Mouse (Mus musculus): ENCODE measurements at regions not wholly inside any gene's neighbourhood (a gene's known extent, or its start where the extent isn't known, plus 50 kb on each side); places are given as distances from the start of the nearest gene placed in this dataset.

DNA sequence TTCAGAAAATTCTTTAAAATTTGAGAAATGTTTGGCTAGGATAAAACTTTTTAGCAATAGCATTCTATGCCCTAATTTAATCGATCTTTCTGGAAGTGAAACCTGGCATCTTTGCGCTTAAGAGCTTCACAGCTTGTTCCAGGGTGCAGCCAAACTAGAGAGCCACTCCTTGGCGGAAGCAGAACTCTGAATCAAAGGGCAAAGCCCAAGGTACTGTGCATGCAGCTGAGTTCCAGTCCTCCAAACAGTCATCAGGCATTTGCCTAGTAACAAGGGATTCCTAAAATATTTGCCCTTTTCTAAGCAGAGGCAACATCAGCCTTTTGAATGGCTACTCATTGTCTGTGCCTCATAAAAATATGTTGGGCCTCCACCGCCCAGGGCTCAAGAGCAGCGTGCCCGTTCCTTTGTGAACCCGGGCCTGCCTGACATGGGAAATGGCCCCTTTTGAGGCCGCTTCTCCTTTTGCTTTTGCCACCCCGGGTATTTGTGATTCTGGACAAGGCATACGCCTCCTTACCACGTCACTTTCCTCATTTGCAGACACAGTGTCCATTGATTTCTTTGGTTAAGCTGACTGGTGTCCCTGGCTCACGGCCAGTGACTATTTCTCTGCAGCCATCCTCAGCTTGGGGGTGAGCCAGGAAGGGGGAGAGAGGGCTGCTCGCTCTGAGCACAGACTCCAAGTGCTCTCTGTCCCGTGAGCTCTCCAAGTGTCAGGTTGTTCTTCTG lies 402.2 kb upstream of the Smim15 start:
- no peak for DNase-seq (ENCODE audit: low read depth, low spot score)

DNA sequence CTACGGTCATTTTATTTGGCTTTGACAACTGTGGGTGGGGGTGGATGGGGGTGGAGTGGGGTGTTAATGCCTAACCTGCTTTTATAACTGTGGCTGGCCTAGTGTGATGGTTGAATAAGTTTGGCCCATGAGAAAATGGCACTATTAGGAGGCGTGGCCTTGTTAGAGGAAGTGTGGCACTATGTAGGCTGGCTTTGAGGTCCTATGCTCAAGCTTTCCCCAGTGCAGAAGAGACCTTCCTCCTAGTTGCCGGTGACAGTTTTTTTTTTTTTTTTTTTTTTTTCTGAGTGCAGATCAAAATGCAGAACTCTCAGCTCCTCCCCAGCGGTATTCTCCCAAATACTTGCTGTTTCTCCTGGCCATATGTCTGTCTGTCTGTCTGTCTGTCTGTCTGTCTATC lies 404.6 kb upstream of the Smim15 start:
- DNase-seq (ENCODE audit: low read depth, low spot score), result no peak

DNA sequence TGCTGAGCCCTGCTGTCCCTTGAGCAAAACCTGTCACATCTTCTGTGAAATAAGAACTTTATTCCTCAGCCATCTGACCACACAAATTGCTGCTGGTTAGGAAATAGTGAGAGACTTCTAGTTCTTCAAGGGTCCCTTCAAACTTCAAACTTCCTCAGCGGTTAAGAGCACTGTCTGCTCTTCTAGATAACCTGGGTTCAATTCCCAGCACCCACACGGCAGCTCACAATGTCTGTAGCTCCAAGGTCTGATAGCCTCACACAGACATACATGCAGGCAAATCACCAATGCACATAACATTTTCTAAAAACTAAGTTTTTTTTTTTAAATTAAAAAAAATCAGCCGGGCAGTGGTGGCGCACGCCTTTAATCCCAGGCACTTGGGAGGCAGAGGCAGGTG lies 407.0 kb upstream of the Smim15 start:
- no peak for DNase-seq (ENCODE audit: low read depth, low spot score)

DNA sequence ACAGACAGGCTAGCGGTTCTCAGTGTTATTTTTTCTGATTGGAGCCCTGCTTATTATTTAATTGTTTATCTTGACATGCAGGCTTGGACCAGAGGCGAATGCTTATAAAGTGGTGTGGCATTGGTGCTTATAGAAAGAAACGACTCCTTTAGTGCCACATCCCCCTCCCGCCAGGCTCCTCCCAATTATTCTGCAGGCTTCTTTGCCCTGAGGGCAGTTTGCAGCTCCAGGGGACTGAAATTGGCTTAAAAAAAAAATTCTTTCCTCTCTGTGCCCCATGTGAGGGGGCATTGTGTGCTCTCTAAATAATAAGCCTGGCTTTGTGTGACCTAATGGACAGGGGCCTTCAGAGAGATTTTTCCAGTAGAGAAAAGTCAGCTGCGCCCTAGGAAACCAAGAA lies 409.1 kb upstream of the Smim15 start:
- no peak for DNase-seq (ENCODE audit: low read depth, low spot score)

DNA sequence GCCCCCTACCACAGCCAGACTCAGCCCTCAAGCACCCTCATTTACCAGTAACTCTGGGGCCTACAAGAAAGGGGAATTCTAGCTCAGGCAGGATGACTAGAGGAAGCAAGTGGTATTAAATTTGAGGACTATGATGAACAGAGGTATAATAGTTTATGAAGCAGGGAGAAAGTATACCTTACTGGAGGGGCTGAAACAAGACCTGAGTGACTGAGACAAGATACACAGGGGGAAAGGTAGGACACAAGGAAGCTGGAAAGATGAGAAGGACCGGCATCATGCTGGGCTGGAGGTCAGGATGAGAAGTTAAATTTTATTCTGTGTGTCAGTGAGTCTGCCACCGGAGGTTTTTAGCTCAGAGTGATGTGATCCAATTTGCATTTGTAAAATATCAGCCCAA lies 417.2 kb upstream of the Smim15 start:
- DNase-seq (ENCODE audit: low read depth, low spot score), result no peak

DNA sequence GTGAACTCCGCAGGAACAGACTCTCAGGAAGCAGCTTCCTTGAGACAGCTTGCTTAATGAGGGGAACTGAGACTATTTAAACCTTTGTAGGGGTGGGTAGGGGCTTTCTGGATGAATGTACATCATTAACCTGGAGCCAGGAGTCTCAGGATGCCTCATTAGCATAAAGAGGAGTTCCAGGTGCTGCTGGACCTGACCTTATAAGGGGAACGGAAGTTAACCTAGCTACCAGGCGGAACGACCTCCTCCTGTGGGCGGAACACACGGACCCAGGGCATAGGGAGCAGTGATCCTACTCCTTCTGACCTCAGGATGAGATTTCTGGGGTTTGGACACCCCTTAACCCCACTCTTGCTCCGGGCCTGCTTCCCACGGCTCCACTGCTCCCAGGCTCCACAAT lies 417.6 kb upstream of the Smim15 start:
- DNase-seq (ENCODE audit: low read depth, low spot score), result no peak

DNA sequence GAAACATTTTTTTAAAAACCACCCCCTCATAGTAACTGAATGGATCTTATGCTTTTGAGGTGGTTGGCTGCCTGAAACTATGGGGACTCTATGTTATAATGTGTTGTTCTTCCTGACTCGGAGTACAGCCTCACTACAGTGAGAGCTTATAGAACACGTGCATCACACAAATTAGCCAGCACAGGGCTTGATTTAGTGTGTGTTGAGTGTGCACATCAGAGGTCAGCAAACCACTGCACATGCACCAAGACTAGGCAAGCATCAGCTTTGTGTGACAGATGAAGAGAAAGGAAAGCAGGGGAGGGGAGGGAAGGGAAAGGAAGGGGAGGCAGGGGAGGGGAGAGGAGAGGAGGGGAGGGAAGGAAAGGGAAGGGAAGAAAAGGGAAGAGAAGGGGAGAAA lies 422.9 kb upstream of the Smim15 start:
- DNase-seq (ENCODE audit: low read depth, low spot score), result no peak

DNA sequence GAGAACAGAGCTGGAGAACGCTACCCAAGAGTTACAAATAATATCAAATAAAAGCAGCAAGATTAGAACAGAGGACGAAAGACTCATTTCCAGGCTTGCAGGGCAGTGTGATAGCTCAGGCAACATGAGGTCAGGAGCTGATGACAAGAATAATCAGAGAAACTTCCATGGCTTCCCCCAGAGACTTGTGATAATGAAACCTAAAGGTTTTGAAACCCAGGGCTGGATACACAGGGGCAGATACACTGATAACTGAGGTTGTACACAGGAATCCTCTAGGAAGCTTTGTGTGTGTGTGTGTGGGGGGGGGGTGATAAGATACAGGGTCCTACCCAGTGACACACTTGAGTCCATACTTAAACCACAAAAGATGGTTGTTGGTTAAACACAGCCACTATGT lies 423.4 kb upstream of the Smim15 start:
- no peak for DNase-seq (ENCODE audit: low read depth, low spot score)

DNA sequence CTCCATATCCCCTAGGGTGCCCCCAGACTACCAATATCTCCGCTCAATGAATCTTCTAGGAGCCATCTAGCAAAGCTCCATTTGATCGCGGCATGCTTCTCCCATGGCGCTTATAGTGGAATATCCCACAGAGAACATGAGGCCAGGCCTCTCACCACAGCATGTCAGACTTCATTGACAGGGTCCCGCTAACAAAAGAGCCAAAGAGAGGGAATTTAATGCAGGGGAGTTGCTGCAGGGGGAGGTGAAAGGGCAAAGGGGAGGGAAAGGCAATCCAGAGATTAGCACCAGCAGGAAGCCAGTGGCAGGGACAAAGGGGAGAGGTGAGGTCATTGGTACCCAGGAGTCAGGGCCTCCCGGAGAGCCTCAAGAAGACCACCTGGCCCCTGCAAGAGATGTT lies 424.0 kb upstream of the Smim15 start:
- DNase-seq (ENCODE audit: low read depth, low spot score), result no peak

DNA sequence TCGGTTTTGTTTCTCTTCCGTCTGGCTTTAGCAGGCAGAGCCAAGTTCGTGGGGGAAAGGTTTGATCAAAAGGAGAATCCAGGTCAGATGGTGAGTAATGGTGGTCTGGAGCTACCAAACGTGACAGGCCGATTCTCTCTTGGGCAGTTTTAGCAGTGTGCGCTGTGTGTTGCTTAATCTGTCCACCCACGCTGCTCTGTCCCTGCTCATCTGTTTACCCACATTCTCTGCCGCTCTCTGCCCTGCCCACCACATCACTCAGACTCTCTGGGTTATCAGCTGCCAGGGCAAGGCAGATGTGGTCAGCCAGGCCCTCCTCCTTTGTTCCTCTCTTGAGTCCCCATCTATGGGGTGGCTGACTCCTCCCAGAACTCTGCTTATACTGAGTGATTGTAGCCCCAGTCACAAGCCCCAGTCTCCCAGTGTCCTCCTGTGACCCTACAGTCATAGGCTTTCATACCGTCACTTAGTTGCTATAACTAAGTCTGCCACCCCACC lies 424.8 kb upstream of the Smim15 start:
- DNase-seq (ENCODE audit: low read depth, low spot score), result no peak

DNA sequence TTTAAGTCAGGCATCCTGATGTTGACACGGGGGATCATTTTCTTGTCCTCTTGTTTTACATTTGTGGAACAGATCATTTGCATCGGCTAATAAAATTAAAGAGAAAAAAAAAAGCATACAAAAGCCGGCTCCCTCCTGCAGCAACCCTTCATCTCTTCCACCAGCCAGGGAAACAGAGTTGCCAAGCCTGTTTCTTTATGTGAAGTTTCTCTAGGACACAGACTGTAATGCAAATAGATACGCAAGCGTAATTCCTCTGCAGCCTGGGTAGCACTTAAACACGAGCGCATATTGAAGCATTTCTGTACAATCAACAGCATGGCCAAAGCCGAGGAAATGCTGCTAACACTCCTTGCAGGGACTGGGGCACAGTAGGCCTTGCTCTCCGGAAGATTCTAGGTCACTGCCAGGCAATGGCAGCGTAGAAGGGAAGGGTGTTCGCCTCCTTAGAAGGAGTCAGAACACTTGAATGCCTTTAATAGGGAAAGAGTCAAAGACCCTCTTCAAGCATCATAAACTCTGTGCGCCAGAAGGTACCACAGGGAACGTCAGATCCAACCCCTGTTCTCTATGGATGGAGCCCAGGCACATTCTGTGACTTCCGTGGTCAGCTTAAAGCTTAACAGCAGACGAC lies 425.3 kb upstream of the Smim15 start:
- no peak for DNase-seq (ENCODE audit: low read depth, low spot score)

DNA sequence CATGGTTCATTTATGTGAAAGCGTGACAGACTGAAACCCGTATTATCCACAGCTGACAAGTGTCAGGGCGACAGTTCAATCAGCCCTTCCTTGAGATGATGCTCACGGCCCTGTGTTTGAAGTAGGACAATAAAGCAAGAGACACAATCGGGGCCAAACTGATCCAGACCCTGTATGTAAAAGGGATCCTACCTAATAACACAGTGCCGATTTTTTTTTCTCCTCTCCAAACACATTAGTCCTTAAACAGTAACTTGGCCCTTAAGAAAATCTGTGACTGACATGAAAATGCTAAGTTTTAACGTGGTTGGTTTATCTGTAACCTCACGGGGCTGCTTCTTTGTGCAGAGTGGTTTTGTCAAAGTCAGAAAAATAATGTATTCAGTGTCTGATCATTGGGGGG lies 425.9 kb upstream of the Smim15 start:
- DNase-seq (ENCODE audit: low read depth, low spot score), result no peak

DNA sequence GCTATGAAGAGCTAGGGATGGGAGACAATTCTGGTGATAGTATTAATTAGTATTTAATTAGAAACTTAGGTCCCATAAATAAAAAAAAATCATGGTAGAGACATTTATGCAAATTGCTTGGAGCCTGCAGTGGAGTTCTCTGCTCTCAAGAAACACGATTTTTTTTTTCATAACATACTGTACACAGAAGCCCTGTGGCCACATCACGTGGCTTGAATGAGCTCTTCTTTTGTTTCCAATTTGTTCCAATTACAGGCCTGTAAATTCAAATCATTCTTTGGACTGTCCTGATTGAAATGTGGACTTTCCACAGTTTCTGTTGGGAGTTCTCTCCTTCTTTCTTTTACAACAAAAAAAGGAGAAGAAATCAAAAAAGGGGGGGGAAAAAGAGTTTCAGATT lies 426.7 kb upstream of the Smim15 start:
- DNase-seq (ENCODE audit: low read depth, low spot score), result no peak

DNA sequence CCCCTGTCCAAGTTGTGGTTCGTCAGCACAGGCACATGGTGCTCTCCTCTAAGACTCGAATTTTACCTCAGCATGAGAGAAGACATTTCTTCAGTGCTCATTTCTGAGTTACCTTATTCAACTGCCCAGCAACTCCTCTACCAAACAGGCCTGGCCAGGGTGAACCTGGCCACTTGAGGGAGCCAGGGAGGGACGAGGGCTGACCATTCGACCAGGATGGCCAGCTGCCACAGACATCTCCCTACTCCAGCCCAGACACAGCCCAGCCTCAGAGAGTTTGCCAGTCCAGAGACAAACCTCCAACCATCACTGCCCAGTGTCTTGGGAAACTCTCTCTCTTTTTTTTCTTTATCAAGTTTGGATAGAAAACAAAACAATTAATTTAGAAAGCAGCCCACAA lies 427.5 kb upstream of the Smim15 start:
- no peak for DNase-seq (ENCODE audit: low read depth, low spot score)

DNA sequence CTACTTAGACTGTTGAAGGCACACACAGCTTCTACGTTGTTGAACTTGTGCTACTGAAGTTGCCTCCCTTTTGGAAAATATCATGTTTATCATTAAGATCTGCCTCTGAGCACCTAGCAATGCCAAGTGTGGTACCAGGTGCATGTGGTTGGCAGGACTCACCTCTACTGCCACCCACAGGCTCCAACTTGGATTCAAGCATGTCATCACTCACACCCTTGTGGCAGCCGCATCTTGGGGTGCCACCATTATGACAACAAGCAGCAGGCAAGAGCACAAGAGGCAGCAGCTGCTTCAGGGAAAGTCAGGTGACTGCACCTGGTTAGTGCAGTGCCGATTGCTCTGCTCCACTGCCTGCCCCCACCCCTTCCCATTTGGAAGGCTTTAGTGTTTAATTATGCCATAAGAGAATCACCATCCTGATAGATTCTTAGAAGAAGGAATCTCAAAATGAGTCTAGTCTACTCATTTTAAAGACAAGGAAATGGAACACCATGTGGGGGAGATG lies 435.2 kb upstream of the Smim15 start:
- no peak for DNase-seq (ENCODE audit: low read depth, low spot score)

DNA sequence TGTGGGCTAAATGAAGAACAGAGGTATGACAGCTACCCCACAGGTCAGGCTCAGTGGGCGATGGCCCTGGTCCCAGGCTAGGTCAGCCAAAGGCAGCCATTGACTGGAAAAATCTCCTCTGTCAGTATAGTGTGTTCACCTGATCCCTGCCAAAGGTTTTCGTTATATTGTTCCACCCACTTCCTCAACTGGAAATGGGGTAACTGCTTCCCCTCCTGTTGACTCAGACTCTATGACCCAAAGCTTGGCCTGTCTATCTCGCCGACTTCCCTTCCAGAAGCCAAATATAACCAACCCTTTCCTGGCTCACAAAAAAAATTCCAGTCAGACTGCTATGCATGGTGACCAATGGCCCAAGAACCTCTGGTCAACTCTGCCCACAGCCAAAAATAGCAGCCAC lies 437.0 kb upstream of the Smim15 start:
- DNase-seq (ENCODE audit: low read depth, low spot score), result no peak

DNA sequence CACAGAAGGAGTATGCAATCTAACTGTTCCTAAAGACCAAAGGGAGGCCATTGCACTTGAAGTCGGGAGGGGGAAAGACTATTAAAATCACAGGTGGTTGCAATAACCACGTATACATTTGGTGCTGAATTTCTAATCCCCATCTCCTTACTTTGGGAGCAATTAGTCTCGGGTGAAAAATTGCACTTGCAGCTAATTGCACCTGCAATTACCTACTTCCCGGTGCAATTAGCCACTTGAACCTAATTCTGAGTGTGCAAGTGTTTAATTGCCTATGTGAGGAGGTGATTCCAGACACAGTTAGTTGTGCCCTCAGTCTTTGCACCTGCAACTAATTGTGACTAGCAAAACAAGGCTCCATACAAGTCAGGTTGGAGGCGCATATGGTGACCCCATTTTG lies 442.1 kb upstream of the Smim15 start:
- no peak for DNase-seq (ENCODE audit: low read depth, low spot score)

DNA sequence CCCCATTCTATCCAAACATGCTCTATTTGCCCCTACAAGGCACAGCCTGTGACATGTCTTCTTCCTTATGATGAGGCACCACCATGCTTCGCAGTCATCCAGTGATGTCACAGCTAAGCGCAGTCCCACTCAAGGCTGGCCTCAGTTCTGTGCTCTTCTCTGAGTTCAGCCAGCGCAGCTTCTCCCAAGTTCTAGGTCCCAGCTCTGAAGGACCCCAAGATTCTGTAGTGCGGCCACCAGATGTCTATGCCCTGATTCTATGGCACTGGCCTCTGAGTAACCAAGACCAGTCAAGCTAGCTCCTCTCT lies 443.2 kb upstream of the Smim15 start:
- peak; percentile 1 for DNase-seq (ENCODE audit: low read depth, low spot score)

DNA sequence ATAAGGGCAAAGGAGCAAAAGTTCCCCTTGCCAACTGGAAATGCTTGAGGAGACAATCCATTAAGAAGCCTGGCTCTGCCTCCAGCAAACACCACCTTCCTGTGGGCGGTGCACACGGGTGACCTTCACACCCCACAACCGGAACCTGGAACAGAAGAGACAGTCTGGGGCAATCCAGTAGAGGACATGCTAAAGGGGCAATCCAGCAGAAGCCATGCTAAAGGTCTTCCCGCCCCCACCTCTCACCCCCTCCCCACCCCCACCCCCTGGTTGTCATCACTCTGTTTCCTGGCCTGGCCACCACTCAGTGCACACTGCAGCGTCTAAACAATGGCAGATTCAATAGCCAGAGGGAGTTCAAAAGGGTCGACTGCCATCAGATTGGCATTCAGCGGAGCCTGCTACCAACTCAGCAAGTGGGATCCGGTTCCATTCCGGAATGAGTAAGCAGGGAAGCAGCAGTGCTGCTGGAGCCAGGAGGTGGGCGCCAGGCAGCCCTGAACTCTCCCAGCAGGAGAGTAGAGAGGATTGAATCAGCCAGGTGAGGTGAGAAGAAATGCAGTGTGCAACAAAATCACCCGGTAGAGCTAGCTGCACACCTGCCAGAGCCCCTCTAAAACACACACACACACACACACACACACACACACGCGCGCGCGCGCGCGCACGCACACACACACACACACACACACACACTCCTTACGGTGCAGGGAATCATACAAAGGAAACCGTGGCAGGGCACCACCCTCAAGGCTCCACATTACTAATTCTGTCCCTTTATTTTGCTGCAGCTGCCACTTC lies 443.7 kb upstream of the Smim15 start:
- peak; percentile 46 for DNase-seq (ENCODE audit: low read depth, low spot score)

DNA sequence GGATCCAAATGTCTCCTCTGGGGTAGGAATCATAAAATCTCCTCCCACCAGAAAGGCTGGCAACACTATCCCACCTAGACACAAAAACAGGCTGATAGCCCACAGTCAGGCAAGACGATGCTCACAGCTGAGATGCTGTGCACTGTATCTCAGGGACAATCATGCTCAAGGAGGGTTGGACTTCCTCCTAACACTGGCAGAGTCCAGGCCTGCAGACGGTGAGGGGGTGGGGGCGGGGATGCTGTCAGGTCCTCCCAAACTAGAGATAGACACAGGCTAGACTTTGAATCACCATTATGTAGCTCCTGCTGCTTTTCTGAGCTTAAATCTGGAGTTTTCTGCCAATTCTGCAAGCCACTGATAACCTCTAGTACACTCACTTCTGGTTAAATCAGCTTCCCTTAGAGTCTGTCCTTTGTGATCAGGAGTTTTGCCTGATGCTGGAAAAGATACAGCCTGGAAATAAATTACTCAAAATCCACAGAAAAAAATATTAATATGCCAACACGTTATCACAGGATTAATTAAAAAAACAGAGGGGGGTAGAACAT lies 445.1 kb upstream of the Smim15 start:
- no peak for DNase-seq (ENCODE audit: low read depth, low spot score)

DNA sequence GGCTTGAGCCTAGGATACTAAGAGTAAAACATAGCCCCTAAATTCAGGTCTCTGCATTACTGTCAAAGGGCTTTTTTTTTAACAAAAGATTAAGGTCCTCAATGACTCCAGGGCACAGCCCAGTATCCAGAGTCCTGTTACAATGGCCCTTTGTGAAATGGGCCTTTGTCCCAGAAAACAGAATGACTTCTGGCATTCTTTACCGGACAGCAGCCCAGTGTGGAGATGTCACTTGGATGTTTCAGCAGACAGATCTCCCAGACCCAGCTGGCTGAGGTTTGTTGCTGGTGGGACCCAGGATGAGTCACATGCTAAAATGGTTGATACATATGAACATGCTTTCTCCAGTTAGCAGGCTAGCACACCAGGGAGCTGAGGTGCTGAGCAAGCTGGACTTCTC lies 445.9 kb upstream of the Smim15 start:
- no peak for DNase-seq (ENCODE audit: low read depth, low spot score)

DNA sequence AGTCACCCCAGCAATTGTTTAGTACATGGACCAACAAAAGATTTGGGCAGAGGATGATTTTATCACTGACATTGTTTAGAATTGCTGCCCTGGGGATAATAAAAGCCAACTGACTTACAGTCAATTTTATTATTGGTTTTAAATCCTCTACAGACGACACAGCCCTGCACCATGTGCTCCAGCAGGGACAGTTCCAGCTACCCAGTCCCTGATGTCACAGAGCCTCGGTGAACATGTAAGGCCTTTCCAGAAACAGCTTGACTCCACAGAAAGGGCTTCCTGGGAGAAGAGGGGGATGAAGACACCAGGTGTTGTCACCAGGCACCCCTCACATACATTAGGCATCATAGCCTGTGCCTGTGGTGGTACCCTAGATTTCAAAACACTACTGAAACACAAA lies 447.0 kb upstream of the Smim15 start:
- no peak for DNase-seq (ENCODE audit: low read depth, low spot score)

Measured in WW6 (cell line).